Mouse (Mus musculus) liver, embryonic 14.5 days (tissue): ENCODE data around the gene Hipk4.

Source experiments
- CTCF ChIP-seq: IDR thresholded peaks from 2 replicates; pipeline ENCODE4 v1.5.1; 2016; ENCODE audit warnings: antibody characterized with exemption, low read depth, control low read depth
- EP300 ChIP-seq: IDR thresholded peaks from 2 replicates; pipeline ENCODE4 v1.6.1; 2016; ENCODE audit warnings: antibody characterized with exemption, low read depth

DNA sequence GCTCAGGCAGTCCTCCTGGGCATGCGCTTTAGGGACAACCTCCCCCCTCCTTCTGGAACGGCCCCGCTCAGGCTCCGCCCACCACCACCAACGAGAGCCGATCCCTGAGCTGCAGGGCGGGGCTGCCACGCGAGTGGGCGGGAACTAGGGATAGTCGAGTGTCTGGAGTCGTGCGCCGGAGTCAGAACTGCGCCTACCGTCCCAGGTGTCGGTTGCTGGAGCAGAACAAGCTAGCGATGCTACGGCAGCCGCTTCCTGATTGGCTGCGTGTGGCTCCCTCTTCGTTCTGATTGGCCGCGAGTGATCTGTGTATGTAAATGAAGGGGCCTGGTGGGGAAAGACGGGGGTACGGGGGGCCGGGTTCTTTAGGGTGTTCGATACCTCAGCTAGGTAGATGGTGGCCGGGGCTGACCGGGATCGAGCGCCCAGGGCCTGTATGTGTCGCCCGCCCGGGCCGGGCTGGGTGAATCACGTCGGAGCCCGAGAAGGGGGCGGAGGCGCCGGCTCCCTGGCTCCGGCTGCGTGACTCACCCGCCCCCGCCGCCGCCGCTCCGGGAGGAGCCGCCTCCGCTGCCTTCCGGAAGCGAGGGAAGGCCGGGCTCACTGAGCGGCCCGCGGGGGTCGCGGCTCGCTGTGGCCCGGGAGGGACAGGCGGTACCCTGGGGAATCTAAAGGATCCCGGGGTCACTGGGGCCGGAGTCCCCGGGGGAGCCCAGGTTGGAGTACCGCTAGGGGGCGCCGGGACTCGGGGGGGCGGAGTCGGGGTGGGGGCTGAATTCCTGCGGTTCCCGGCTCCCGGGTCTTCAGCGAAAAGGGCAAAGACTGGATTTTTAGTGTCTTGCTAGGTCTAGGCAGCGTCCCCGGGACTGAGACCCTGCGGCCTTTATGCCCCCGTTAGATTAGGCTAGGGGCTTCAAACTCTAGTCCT lies 36.0 kb upstream of the Hipk4 start, which contains the start of gene Sertad1:
- TF ChIP-seq CTCF (peak; percentile 75), EP300 (no peak)
